Mouse (Mus musculus) frontal cortex, postnatal 25 days (tissue): ENCODE results near the gene Map1b.

ENCODE experiments used
- DNase-seq, 2 experiments: peaks; one replicate each; pipeline ENCODE4 v3.0.0; 2022; ENCODE audit warnings: low spot score in 2 of 2

Map1b gene

GRCm38 (mm10) chr13:99516448-99516881 is at the start of gene Map1b:
TSS of gene Map1b (minus strand) at chr13:99516540.
- peak; percentile 60 to 71 for DNase-seq

DNA sequence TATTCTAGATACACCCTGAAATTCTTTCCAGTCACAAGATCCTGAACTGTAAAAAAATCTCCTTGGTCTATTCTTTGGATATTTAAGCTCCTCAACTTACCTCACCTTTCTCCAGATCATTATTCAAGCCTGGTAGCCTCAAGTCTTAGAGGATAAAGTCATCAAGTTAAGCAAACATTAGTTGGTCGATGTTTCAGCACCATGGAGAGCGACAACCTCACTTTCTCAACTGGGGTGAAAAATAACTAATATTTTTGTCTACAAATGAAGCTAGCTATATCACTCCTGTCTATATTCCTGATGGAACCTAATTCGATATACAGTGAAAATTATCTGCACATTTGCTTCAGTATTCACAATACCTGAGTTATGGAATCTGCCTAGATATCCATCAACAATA is 48.0 kb upstream of the Map1b start:
- DNase-seq: no peak

DNA sequence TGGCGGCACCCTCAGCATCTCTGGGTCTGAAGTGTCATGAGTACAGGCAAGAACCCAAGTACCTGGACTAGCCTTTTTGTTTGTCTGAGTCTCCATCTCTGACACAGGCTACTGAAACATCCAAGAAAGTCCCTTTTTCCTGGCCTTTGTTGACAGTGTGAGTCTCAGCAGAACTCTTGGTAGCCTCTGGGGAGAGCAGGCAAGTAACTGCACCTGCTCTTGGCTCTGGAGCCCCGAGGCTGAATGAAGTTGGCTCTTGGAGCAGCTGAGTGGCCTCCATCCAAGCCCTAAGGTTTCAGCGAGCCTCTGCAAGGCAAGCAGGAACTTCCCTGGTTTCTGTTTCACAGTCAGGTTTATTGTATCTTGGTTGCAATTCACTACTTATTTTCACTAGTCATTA is 46.7 kb upstream of the Map1b start:
- DNase-seq: no peak

DNA sequence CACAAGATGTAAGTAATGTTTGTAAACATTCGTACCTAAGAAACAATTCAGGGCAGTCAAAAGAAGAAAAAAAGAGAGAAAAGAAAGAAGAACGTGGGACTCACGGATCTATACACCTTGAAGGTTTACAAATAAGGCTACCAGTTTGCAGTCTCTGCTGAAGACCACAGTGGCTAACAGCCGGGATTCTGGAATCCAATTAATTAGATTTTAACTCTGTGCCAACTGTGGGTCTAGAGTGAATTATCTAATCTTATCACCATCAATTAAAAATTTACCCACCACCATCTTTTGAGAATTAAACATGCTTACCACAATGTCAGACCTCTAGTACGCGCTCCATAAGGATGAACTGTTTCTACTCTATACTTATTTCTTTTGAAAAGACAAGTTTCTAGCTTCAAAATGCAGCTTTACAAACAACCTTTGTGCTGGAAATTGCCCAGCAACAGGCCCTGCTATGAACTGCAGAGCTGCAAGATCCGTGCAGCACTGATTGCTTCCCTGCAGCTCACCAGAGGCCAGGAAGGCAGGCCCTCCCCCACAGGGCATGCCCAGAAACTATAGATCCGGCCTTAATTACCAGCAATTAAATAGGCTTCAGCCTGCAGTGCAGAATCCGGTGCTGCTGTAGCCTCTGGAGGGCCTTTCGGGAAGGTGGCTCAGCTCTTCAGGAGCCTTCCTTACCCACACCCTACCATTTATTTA is 45.7 kb upstream of the Map1b start:
- no peak for DNase-seq

- DNase-seq: no peak
These were observed 44.6 kb upstream of the Map1b start for GRCm38 (mm10) chr13:99560674-99561639.

DNA sequence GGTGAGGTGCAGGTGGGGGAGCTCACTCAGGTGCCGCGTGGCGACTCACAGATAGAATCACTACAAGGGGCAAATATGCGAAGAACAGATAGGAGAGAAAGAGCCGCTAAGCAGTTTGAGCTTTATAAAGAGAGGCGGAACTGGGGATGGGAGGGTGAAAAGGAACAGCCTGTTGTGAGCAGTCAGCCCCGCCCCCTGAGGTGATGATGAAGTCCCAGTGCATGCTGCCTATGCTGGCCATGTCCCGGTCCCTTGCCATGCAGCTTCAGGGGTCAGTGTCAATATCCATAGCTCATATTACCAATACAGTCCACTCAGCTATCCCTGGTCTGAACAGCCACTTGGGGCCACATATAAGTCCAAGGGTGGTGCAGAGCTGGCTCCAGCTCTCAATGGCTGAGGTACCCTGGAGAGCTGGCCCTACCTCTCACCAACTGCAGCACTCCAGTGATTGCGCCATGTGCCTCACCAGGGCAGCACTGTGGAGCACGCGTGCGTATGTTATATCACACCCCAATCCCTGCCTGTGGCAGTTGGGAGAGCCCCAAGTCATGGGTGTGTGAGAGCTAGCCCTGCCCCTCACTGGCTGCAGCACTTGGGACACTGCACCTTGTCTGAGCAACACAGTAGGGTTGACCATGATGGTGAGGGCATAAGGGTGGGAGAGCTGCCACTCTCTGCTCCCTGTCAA is 42.0 kb upstream of the Map1b start:
- DNase-seq: no peak

DNA sequence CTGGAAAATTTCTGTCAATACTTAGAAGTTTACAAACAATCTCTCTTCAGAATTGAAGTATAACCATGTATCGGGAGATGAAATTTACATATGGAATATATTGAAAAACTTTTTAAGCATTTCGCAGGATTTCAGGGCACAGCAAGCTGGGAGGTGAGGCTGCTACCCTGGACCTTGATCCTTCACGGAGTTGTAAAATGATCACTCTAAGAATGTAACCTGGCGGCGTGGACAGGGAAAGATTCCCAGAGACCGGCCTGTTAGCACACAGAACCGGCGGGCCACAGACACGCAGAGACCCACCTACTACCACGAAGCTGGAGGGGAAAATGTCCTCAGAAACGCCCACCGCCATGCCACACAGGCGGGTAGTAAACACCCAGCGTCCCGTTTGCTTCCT is 41.5 kb upstream of the Map1b start:
- DNase-seq: no peak

GRCm38 (mm10) chr13:99557331-99557730 is 41.0 kb upstream of the Map1b start:
- DNase-seq: no peak

DNA sequence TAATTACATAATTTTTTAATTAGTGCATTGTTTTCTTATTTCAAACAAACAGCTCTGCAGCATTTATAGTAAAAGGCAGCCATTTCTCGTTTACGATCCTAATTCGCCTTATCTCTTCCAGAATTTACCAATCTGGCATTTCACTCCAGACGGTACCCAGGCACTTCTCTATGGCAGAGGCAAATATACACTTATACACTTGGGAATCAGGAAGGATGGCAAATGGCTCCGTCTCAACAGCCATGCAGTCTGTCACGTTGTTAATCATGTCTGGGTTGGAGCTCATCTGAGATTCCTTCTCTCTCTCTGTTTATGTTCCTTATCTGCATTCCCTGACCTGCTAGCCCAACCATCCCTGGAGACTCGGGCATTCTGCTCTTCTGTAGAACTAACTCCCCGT is 38.6 kb upstream of the Map1b start:
- no peak for DNase-seq

GRCm38 (mm10) chr13:99554466-99554865 is 38.1 kb upstream of the Map1b start:
- DNase-seq: no peak

DNA sequence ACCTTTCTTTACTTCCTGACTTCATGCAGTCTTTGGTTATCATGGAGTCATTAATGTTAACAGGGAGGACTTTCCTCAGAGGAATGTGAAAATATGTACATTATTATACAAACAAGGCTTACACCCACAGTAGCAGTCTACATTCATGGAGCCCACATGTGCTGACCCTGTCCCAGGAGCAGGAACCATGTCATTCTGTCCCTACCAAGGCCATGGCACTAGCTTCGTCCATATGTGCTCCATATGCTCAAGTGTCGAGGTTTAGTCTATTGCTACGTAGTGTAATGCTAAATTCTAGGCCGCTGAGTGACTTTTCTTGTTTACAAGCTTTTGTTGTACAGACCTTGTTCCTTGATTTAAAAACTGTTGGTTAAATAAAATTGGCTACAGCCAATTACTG is 36.0 kb upstream of the Map1b start:
- no peak for DNase-seq

DNA sequence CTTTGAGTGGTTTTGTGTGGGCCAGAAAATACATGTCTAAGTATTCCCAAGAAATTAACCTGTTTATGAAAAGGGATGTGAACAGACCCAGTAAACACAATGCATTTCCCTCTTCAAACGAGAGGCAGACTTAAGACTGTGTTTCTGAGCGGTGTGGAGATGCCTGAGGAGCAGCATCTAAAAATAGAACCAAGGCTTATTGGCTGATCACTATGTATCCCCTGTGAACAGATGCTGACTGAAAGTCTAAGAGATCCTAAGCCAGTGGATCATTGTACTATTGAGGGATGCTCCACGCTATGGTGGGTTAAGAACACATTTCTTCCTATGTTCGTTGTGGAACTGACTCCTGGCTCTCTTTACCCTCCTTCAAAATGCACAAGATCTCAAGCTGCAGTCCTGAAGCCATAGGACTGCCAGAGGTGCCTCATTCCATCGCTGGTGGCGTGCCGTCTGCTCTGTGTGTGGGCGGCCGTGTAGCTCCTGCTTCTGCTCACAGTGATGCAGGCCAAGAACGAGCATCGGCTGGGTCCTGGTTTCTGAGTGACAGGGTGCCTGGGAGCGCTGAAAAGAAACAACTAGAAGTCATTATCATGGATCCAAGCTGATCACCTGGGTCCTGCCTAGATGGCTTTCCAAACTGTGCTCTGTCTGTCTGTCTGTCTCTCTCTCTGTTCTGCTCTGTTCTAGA is 34.5 kb upstream of the Map1b start:
- DNase-seq: no peak

- DNase-seq: no peak
These were observed 33.7 kb upstream of the Map1b start for GRCm38 (mm10) chr13:99550060-99550459.

GRCm38 (mm10) chr13:99549584-99549983 is 33.2 kb upstream of the Map1b start:
- no peak for DNase-seq

DNA sequence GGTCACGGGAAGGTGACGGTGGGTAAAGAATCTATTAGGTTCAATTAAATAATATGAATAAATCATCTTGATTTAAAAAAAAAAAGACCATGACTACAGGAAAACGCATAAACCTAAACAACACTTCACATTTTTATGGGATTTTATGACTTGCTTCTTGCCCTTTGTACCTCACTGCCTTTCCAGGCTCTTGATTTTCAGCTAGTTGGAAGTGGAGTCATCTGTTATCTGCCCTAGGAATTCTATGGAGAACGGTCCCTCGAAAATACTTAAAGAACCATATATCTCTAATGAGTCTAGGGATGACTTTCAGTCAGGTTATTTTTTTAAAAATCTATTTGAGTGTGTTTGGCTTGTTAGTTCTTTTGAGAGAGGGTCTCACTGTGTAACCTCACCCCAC is 30.5 kb upstream of the Map1b start:
- DNase-seq: no peak

- DNase-seq: no peak
These were observed 28.9 kb upstream of the Map1b start for GRCm38 (mm10) chr13:99545201-99545600.

DNA sequence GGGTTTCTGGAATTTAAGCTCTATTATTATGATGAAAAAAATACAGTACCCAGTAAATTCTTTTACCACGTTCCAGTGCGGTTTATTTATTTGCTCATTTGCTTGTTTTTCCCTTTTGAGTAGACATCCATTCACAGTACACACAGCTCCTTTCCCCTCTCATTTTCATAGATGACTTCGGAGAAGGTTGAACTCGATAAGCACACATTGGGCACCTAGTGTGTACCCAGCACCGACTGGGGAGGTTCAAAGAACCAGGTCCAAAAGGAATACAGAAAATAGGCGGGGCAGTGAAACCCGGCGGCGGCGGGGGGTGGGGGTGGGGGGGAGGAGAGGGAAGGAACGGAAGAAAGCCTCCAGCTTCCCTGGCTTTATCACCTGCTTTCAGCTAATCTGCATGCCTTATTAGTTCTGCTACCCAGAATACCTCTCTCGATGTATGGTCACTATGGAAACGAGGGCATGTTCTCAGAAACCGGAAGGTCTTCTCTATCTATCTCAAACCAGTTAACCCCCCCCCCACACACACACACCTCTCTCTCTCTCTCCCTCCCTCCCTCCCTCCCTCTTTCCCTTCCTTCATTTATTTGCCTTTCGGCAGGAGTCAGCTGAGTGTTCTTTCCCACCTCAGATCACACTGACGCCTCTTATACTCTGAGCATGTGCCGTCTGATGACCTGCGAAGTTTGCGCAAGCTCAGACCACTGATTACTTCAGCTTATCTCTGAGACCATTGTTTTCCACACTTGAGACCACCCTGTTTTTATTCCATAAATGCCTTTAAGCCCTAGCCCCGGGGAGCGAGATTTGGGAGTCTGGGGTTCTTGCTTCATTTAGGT is 25.3 kb upstream of the Map1b start:
- DNase-seq: no peak

GRCm38 (mm10) chr13:99539288-99539687 is 22.9 kb upstream of the Map1b start:
- no peak for DNase-seq

DNA sequence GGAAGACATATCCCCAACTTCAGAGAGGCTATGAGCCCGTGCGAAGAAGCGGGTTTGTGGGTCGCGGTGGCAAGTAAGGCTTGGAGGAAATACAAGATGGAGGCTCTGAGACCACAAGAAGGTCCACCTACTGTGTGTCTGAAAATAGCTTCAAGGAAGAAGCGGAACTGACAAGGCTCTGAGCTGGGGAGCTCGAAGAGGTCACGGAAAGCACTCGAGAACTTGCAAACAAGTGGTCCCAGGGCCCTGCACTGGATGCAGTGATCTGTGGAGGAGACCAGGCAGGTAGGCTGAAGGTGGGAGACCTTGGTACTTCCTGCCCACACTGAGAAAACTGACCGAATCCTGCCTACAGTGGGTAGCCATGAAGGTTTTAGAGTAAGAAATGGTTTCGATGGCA is 22.5 kb upstream of the Map1b start:
- no peak for DNase-seq

DNA sequence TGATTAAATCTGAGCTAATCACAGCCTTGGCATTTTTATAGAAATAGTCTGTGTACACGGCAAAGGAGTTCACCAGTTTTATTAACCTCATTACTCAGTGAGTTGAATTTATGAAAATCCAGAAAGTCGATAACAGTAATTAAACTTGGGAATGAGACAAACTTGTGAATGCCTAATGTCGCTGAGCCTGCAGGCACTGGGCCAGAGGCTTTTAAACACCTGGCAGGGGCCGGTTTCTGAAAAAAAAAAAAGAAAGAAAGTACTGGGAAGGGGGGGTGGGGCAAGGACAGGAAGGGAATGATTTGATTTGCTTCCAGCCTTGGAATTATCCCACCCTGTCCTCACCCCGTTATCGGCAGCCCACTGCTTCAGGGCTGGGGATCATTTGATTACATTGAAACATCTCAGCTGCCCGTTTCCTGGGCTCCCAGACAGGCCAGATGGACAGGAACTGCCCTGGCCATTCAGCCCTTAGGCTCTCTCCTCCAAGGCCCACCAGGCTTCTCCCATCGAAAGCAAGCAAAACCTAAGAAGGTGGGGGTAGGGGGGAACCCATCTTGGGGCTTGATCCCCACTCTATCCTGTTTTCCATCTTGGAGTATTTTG is 21.7 kb upstream of the Map1b start:
- DNase-seq: no peak
